Mouse (Mus musculus) heart, postnatal 0 days (tissue): Measurements from ENCODE around the gene Clcnka. TPM values are rescaled to one million over a fixed set of nuclear protein-coding genes. Genes with fewer than 3 reads are reported as not detected.

Source experiments
- ATAC-seq: fragments of 200-750 bp; cut with Nextera tagmentation; 2 replicates; pipeline ENCODE4 v1.8.0; 2017; ENCODE audit warnings: low read depth, moderate number of reproducible peaks, moderate library complexity; ENCODE audit not compliant: insufficient read depth
- DNase-seq: peaks from one replicate; pipeline ENCODE4 v3.0.0-alpha.2; 2016; ENCODE audit warnings: low spot score
- H3K27ac ChIP-seq: fragments of 300-500 bp; sonication (generic); 2 replicates; pipeline ENCODE4 v1.5.1; 2014; ENCODE audit warnings: low read depth, mild to moderate bottlenecking
- H3K27me3 ChIP-seq: fragments of 300-500 bp; sonication (generic); 2 replicates; pipeline ENCODE4 v1.6.1; 2014; ENCODE audit warnings: low read length, mixed read lengths; ENCODE audit not compliant: control insufficient read depth, insufficient read depth
- H3K36me3 ChIP-seq: fragments of 300-500 bp; sonication (generic); replicated peaks from 2 replicates; pipeline ENCODE4 v1.6.1; 2014; ENCODE audit warnings: low read length, mixed read lengths; ENCODE audit not compliant: control insufficient read depth, insufficient read depth
- H3K4me1 ChIP-seq: fragments of 300-500 bp; sonication (generic); 2 replicates; pipeline ENCODE4 v1.6.1; 2014; ENCODE audit warnings: antibody characterized with exemption; ENCODE audit not compliant: control insufficient read depth, insufficient read depth
- H3K4me2 ChIP-seq: fragments of 300-500 bp; sonication (generic); 2 replicates; pipeline ENCODE4 v1.6.1; 2014; ENCODE audit warnings: low read depth, mild to moderate bottlenecking, low read length, moderate library complexity
- H3K4me3 ChIP-seq: fragments of 300-500 bp; sonication (generic); 2 replicates; pipeline ENCODE4 v1.5.1; 2014; ENCODE audit warnings: low read depth, low read length
- H3K9ac ChIP-seq: fragments of 300-500 bp; sonication (generic); replicated peaks from 2 replicates; pipeline ENCODE4 v1.6.1; 2014; ENCODE audit warnings: low read depth, low read length, mixed read lengths
- H3K9me3 ChIP-seq: fragments of 300-500 bp; sonication (generic); replicated peaks from 2 replicates; pipeline ENCODE4 v1.6.1; 2016; ENCODE audit warnings: low read length; ENCODE audit not compliant: control insufficient read depth
- CTCF ChIP-seq: IDR thresholded peaks from 2 replicates; pipeline ENCODE4 v1.5.1; 2016; ENCODE audit warnings: antibody characterized with exemption, control low read depth, low read depth
- EP300 ChIP-seq: IDR thresholded peaks from 2 replicates; pipeline ENCODE4 v1.6.1; 2016; ENCODE audit warnings: antibody characterized with exemption, low read depth
- WGBS: fragments of 180-500 bp; shearing (Covaris S2); extraction: QIAGEN DNeasy Blood & Tissue Kit; methylation state at CpG from one replicate; pipeline ENCODE4 v1.1.7; 2014; 5-methylcytosine and 5-hydroxymethylcytosine counted together
- polyA plus RNA-seq: library from polyadenylated mRNA; unstranded; fragments of >200 nt; fragmentation: Nextera tagmentation; extraction: Ambion mirVana; gene quantifications from 2 replicates; pipeline ENCODE4 v1.2.1, GENCODE M21; 2015
- total RNA-seq: library from RNA; depleted of rRNA; stranded (reverse); fragments of >200 nt; gene quantifications from 2 replicates; pipeline ENCODE4 v1.2.3, GENCODE M21; 2014; ENCODE audit warnings: low replicate concordance

Gene Clcnka
- total and polyA plus RNA-seq, 2 experiments from 2014 or later = not detected

DNA sequence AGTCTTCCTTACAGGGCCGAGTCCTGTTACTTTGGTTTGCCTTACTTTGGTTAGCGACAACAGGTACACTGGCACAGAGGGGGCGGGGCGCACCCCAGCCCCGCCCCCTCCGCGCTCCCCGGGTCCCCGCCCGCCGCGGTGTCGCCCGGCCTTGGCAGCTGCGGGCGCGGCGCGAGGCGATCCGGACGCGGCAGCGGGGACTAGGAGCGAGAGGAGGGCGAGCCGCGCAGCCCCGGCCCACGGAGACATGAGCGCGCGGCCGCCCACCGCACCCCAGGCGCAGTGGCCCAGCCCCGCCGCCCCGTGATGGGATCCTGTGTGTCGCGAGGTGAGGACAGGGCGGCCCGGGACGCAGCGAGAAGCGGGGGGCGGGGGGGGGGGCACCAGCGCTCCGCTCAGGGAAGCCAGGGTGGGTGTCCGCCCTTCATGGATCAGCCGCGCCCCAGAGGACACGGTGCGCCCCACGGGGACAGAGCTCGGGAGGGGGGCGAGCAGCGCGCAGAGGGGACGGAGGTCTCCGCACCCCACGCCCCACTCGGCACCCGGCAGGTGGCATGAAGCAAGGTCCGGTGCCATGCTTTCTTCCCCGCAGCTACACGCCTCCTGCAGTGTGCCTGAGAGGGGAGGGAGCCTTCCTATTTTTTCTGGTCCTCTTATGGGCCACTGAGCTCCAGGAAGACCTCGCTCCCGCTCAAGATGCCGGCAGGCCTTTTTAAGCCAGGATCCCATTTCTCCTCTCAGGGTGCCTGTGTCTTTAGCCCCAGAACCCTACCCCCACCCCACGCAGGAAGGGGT lies 30.3 kb downstream of the Clcnka start, which contains the start of gene Fam131c:
TSS of gene Fam131c (plus strand) at position 224 of the 795 bp plus-strand sequence.
- no peak within 1 kb of the TSS for H3K27ac ChIP-seq
- 3% methylated on average over 35 of the region's 71 CpGs for WGBS
- ATAC-seq = peak; percentile 35; the same call in 1 of the 2 replicates

GRCm38 (mm10) chr4:141365876-141366275 lies 32.6 kb downstream of the Clcnka start:
- TF ChIP-seq EP300 = no peak
- no peak for TF ChIP-seq CTCF
- Histone ChIP-seq H3K9me3 (no peaks in the 10 kb centered on the region), H3K27me3 (peaks cover 49% of the 10 kb centered on the region), H3K27ac (no peak overlapping the region), H3K4me3 (no peak overlapping the region), H3K36me3 (no peaks in the 10 kb centered on the region), H3K9ac (no peak overlapping the region), H3K4me2 (no peak overlapping the region), H3K4me1 (0 out of 2 replicates have a peak, but pooled peaks cover 9% of the 10 kb centered on the region)
- 55% methylated on average over 7 of the region's 7 CpGs for WGBS
- ATAC-seq = no peak
- DNase-seq = no peak

More for the DNA sequence above, 30.3 kb downstream of the Clcnka start, which contains the start of gene Fam131c:
- H3K27me3 ChIP-seq = peaks cover 49% of the 10 kb centered on the region
- no peaks in the 10 kb centered on the region for H3K36me3 ChIP-seq
- TF ChIP-seq CTCF = no peak
- no peak for TF ChIP-seq EP300
- H3K4me1 ChIP-seq = 0 out of 2 replicates have a peak, but pooled peaks cover 9% of the 10 kb centered on the region
- no peak for DNase-seq
- no peaks in the 10 kb centered on the region for H3K9me3 ChIP-seq
- H3K4me2 ChIP-seq = peak within 1 kb of the TSS; percentile 99
- peak within 1 kb of the TSS; percentile 58 for H3K4me3 ChIP-seq
- peak within 1 kb of the TSS; percentile 59 for H3K9ac ChIP-seq

DNA sequence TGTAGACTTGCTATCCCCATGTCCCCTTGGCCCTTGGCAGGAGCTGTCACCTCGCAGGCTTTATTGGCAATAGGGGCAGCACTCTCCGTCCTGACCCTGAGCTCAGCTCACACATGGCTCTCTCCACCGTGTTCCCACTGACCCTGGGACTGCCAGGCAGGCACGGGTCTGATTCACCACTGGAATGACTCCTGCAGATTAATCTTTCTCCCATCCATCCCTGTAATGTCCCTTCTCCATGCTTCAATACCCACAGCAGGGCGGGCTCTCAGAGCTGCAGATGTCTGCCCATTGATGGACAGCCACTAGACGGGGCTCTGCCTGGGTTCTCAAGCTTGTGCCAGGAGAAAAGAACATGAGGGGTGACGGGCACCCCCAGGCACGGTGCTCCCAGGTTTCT lies 33.4 kb downstream of the Clcnka start:
- Histone ChIP-seq H3K4me3 (no peak overlapping the region), H3K9me3 (no peaks in the 10 kb centered on the region), H3K4me2 (no peak overlapping the region), H3K36me3 (no peaks in the 10 kb centered on the region), H3K27ac (no peak overlapping the region), H3K27me3 (peaks cover 49% of the 10 kb centered on the region), H3K9ac (no peak overlapping the region), H3K4me1 (0 out of 2 replicates have a peak, but pooled peaks cover 9% of the 10 kb centered on the region)
- DNase-seq (no peak), ATAC-seq (no peak)
- TF ChIP-seq EP300 (no peak), CTCF (no peak)
- WGBS = 61% methylated on average over 8 of the region's 8 CpGs

DNA sequence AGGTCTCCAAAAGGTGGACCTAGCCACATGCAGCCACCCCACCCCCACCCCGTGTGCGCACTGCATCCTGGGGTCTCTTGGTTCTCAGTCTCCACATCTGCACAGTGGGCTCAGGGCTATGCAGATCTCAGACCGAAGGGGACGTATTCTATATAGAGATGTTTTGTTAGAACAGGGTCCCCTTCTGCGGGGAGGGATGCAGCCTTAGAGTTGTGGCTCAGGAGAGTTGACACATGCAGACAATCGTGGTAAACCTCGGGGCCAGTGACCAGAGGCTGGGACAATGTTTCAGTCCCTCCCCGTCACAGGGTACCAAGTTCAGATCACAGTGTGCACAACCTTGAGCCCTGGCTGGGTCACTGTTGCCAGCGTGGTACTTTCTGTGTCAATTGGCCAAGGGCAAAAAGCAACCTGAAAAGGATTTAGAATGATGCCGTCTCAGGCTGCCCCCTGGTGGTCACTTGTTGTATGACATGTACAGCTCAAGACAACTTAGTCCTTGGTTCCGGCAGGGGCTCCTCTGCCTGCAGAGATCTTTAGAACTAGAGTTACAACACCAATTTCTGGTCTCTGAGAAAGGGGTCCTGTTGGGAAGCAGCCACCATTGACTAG lies 35.5 kb downstream of the Clcnka start:
- no peak overlapping the region for H3K4me3 ChIP-seq
- TF ChIP-seq CTCF (peak; percentile 91), EP300 (no peak)
- peak; percentile 77 for DNase-seq
- ATAC-seq = peak; percentile 28; the same call in 1 of the 2 replicates
- no peak overlapping the region for H3K4me2 ChIP-seq
- H3K9ac ChIP-seq = no peak overlapping the region
- H3K4me1 ChIP-seq = 0 out of 2 replicates have a peak, but pooled peaks cover 3% of the 10 kb centered on the region
- H3K36me3 ChIP-seq = no peaks in the 10 kb centered on the region
- H3K9me3 ChIP-seq = no peaks in the 10 kb centered on the region
- no peak overlapping the region for H3K27ac ChIP-seq
- peaks cover 36% of the 10 kb centered on the region for H3K27me3 ChIP-seq
- WGBS = 30% methylated on average over 11 of the region's 11 CpGs

GRCm38 (mm10) chr4:141360846-141361245 lies 37.7 kb downstream of the Clcnka start:
- Histone ChIP-seq H3K9me3 (0 out of 2 replicates have a peak, but pooled peaks cover 5% of the 10 kb centered on the region), H3K4me1 (no peaks in the 10 kb centered on the region), H3K36me3 (no peaks in the 10 kb centered on the region), H3K27me3 (peaks cover 22% of the 10 kb centered on the region), H3K4me3 (no peak overlapping the region), H3K4me2 (no peak overlapping the region), H3K27ac (no peak overlapping the region), H3K9ac (no peak overlapping the region)
- DNase-seq = no peak
- peak; percentile 3; the same call in 1 of the 2 replicates for ATAC-seq
- 40% methylated on average over 7 of the region's 7 CpGs for WGBS
- TF ChIP-seq CTCF = peak; percentile 33
- TF ChIP-seq EP300 = no peak
